Mouse (Mus musculus): ENCODE results near the gene Tmem219. TPM values are rescaled to one million over a fixed set of nuclear protein-coding genes. Genes with fewer than 3 reads are reported as not detected.
A peak's percentile ranks its signal among the peaks of the same experiment; 100 is the strongest.
"Not testable (repeated sequence)": the region's sequence is repeated elsewhere in the genome, so short reads cannot be mapped to it uniquely, and the experiment has no call there.

The Tmem219 gene
- polyA plus RNA-seq, 1 experiment from 2014 or later: 20.0 TPM

DNA sequence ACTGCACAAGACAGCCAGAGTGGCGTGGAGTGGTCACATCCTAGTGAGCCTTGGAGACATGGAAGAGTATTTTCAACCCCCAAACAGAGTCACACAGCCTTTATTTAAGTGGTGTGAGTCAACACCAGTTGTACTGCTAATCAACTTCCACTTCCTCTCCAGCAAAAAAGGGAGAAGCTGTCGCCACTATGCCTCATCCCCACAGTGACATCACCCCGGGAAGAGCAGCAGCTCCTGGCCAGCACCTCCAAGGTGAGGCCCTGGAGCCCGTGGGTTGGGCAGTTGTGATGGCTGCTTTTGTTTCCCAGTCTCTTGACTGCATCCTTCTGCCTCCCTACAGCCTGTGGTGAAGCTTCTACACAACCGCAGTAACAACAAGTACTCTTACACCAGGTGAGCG, 18.5 kb upstream of the Tmem219 start:
- H3K4me3 ChIP-seq (ENCODE audit: low read depth, low read length): no peak overlapping the region
- H3K9me3 ChIP-seq (ENCODE audit: control insufficient read depth, low read length): no peaks in the 10 kb centered on the region
- no peak overlapping the region for H3K27ac ChIP-seq (ENCODE audit: low read depth, low read length)
- H3K27me3 ChIP-seq (ENCODE audit: control insufficient read depth, insufficient read depth, low read length): no peaks in the 10 kb centered on the region
- no peaks in the 10 kb centered on the region; the same call in 1 of the 2 replicates for H3K36me3 ChIP-seq (ENCODE audit: control insufficient read depth, insufficient read depth, low read length)
- no peak overlapping the region for H3K4me2 ChIP-seq (ENCODE audit: low read depth)
- H3K4me1 ChIP-seq (ENCODE audit: control insufficient read depth, insufficient read depth, low read length): no peaks in the 10 kb centered on the region; the same call in 1 of the 2 replicates
- ATAC-seq (ENCODE audit: insufficient read depth, low FRiP score, low TSS enrichment): no peak
- DNase-seq (ENCODE audit: low spot score): no peak
- H3K9ac ChIP-seq (ENCODE audit: low read length): no peak overlapping the region
- WGBS: 36% methylated on average over 6 of the region's 6 CpGs

DNA sequence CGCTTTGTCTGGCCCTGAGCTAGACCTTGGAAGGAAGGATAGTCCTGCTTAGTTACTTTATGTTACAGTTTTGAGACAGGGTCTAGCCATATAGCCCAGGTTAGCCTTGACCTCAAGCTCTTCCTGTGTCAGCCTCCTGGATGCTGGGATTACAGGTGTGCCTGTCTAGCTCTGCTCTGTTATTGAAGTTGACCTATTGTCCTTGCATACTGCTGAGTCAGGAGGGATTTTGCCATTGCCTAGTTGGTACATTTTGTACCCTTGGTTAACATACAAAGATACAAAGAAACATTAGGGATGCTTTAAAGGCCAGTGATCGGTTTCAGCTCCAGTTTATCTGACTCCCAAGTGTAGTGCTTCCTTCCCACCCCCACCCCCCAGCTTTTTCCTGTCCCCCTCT, 9.9 kb upstream of the Tmem219 start:
- ATAC-seq (ENCODE audit: insufficient read depth, low FRiP score, low TSS enrichment): no peak
- Histone ChIP-seq H3K4me1 (ENCODE audit: control insufficient read depth, insufficient read depth, low read length) (0 out of 2 replicates have a peak, but pooled peaks cover 3% of the 10 kb centered on the region), H3K4me2 (ENCODE audit: low read depth) (no peak overlapping the region), H3K9ac (ENCODE audit: low read length) (no peak overlapping the region), H3K27me3 (ENCODE audit: control insufficient read depth, insufficient read depth, low read length) (no peaks in the 10 kb centered on the region), H3K4me3 (ENCODE audit: low read depth, low read length) (no peak overlapping the region), H3K27ac (ENCODE audit: low read depth, low read length) (no peak overlapping the region), H3K36me3 (ENCODE audit: control insufficient read depth, insufficient read depth, low read length) (no peaks in the 10 kb centered on the region; the same call in 1 of the 2 replicates), H3K9me3 (ENCODE audit: control insufficient read depth, low read length) (no peaks in the 10 kb centered on the region)
- 93% methylated on average over 2 of the region's 2 CpGs for WGBS
- DNase-seq (ENCODE audit: low spot score): no peak

DNA sequence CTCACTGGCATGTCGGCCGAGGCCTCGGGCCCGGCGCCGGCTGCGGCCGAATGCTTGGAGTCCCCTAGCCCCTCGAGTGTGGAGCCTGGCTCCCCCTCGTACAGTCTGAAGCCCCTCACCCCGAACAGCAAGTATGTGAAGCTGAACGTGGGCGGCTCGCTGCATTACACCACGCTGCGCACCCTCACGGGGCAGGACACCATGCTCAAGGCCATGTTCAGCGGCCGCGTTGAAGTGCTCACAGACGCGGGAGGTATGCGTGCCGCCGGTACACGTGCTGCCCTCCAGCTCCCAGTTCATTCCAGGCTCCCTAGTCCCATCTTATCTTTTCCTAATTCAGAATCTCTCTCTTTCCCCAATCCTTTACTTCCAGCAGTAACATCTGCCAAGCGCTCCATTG, 6.3 kb upstream of the Tmem219 start:
- Histone ChIP-seq H3K36me3 (ENCODE audit: control insufficient read depth, insufficient read depth, low read length) (no peaks in the 10 kb centered on the region), H3K27me3 (ENCODE audit: control insufficient read depth, insufficient read depth, low read length) (no peaks in the 10 kb centered on the region), H3K4me1 (ENCODE audit: control insufficient read depth, insufficient read depth, low read length) (0 out of 2 replicates have a peak, but pooled peaks cover 5% of the 10 kb centered on the region), H3K4me2 (ENCODE audit: low read depth) (peak overlapping the region; percentile 97), H3K9ac (ENCODE audit: low read length) (peak overlapping the region; percentile 73), H3K9me3 (ENCODE audit: control insufficient read depth, low read length) (no peaks in the 10 kb centered on the region), H3K27ac (ENCODE audit: low read depth, low read length) (peak overlapping the region; percentile 36; the same call in 1 of the 2 replicates), H3K4me3 (ENCODE audit: low read depth, low read length) (peak overlapping the region; percentile 73)
- DNase-seq (ENCODE audit: low spot score): no peak
- WGBS: 0% methylated on average over 20 of the region's 27 CpGs
- ATAC-seq (ENCODE audit: insufficient read depth, low FRiP score, low TSS enrichment): peak; percentile 69

DNA sequence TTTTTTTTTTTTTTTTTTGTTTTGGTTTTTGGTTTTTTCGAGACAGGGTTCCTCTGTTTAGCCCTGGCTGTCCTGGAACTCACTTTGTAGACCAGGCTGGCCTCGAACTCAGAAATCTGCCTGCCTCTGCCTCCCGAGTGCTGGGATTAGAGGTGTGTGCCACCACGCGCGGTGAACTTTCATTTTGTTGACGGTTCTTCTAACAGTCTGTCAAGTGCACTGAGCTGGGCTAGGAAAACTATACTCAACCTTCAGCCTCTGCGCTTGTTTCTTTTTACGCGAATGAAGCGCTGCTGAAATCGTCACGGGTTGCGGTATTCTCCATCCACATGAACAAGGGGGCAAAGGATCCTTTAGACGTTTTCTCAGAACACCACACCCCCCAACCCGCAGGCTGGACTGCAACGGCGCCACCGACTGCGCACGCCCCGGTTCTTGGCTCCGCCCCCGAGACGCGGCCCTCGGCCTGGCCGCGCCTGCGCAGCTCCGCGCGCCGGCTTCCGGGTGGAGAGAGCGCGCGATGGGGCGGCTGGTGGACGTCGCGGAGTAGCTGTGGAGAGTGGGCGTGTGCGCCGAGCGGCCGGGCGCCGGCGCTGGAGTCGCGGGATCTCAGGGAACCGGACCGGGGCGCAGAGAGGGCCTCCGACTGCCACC, 5.8 kb upstream of the Tmem219 start, which contains the start of gene Kctd13:
Gene Kctd13 (plus strand): TSS at position 496 of the 654 bp plus-strand sequence.
- Histone ChIP-seq H3K9me3 (ENCODE audit: control insufficient read depth, low read length) (no peaks in the 10 kb centered on the region), H3K27ac (ENCODE audit: low read depth, low read length) (peak within 1 kb of the TSS; percentile 36; the same call in 1 of the 2 replicates), H3K9ac (ENCODE audit: low read length) (peak within 1 kb of the TSS; percentile 73), H3K36me3 (ENCODE audit: control insufficient read depth, insufficient read depth, low read length) (no peaks in the 10 kb centered on the region), H3K4me3 (ENCODE audit: low read depth, low read length) (peak within 1 kb of the TSS; percentile 73), H3K4me1 (ENCODE audit: control insufficient read depth, insufficient read depth, low read length) (0 out of 2 replicates have a peak, but pooled peaks cover 5% of the 10 kb centered on the region), H3K27me3 (ENCODE audit: control insufficient read depth, insufficient read depth, low read length) (no peaks in the 10 kb centered on the region), H3K4me2 (ENCODE audit: low read depth) (peak within 1 kb of the TSS; percentile 97)
- peak; percentile 94 for DNase-seq (ENCODE audit: low spot score)
- 5% methylated on average over 56 of the region's 56 CpGs for WGBS
- peak; percentile 90 for ATAC-seq (ENCODE audit: insufficient read depth, low FRiP score, low TSS enrichment)

DNA sequence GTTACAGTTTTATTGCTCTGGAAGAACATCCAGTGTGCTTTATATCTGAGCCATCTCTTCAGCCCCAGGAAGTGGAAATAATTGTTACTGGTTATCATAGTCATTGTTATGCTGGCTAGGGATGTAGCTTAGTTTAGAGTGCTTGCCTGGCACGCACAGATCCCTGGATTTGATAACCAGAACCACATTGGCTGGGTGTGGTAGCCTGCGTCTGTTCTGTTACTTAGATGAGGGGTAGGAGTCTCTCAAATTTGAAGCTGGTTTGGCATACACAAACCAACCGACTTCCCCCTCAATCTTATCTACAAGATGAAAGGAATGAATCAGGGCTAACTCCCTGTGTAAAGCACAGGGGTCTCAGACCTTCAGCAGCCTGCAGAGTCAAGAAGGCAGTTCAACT, 3.6 kb upstream of the Tmem219 start:
- no peak for DNase-seq (ENCODE audit: low spot score)
- no peaks in the 10 kb centered on the region for H3K27me3 ChIP-seq (ENCODE audit: control insufficient read depth, insufficient read depth, low read length)
- peaks cover 10% of the 10 kb centered on the region; the same call in 1 of the 2 replicates for H3K4me1 ChIP-seq (ENCODE audit: control insufficient read depth, insufficient read depth, low read length)
- no peak for ATAC-seq (ENCODE audit: insufficient read depth, low FRiP score, low TSS enrichment)
- no peak overlapping the region for H3K9ac ChIP-seq (ENCODE audit: low read length)
- H3K4me2 ChIP-seq (ENCODE audit: low read depth): no peak overlapping the region
- H3K9me3 ChIP-seq (ENCODE audit: control insufficient read depth, low read length): no peaks in the 10 kb centered on the region
- H3K4me3 ChIP-seq (ENCODE audit: low read depth, low read length): no peak overlapping the region
- 52% methylated on average over 3 of the region's 3 CpGs for WGBS
- H3K27ac ChIP-seq (ENCODE audit: low read depth, low read length): no peak overlapping the region
- no peaks in the 10 kb centered on the region for H3K36me3 ChIP-seq (ENCODE audit: control insufficient read depth, insufficient read depth, low read length)

DNA sequence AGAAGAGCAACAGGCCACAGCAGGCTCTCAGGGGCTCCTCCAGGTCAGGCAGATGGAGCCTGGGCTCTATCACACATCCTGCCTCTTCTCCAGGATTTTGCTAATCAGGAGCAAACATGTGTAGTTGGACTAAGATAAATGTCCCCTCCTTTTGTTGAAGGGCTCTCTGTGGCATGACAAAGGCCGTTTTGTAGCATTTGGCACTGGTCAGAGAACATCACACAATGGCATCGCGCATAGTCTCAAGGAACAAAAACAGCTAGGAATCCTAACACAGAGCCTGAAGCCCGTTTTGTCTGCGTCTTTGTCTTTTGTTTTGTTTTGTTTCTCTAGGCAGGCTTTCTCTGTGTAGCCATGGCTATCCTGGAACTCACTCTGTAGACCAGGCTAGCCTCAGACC, 1.3 kb upstream of the Tmem219 start:
- no peak overlapping the region for H3K4me2 ChIP-seq (ENCODE audit: low read depth)
- no peaks in the 10 kb centered on the region for H3K36me3 ChIP-seq (ENCODE audit: control insufficient read depth, insufficient read depth, low read length)
- ATAC-seq (ENCODE audit: insufficient read depth, low FRiP score, low TSS enrichment) (no peak), DNase-seq (ENCODE audit: low spot score) (peak; percentile 37)
- H3K27me3 ChIP-seq (ENCODE audit: control insufficient read depth, insufficient read depth, low read length): no peaks in the 10 kb centered on the region
- 0 out of 2 replicates have a peak overlapping the region, but pooled peaks have one; percentile 49 for H3K27ac ChIP-seq (ENCODE audit: low read depth, low read length)
- no peaks in the 10 kb centered on the region for H3K9me3 ChIP-seq (ENCODE audit: control insufficient read depth, low read length)
- peak overlapping the region; percentile 18; the same call in 1 of the 2 replicates for H3K9ac ChIP-seq (ENCODE audit: low read length)
- no peak overlapping the region for H3K4me3 ChIP-seq (ENCODE audit: low read depth, low read length)
- 41% methylated on average over 5 of the region's 5 CpGs for WGBS
- H3K4me1 ChIP-seq (ENCODE audit: control insufficient read depth, insufficient read depth, low read length): peaks cover 6% of the 10 kb centered on the region; the same call in 1 of the 2 replicates

DNA sequence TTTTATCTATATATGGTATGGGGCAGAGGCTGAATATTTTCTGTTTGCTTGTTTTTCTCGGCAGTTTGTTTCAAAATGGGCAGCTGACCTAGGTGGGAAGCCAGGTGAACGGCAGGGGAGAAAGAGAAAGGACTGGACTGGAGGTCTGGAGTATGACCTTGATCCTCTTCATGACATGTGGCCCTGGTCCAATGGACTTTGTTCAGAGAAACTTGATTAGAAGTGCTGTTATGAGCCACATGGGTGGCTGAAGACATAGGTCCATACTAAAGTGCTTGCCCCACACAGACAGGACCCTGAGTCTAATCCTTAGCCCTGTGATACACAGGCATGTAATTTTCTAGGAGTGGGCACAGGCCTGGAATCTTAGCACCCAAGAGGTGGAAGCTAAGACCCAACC, 1.2 kb downstream of the Tmem219 start:
- no peak overlapping the region for H3K27ac ChIP-seq (ENCODE audit: low read depth, low read length)
- no peaks in the 10 kb centered on the region for H3K36me3 ChIP-seq (ENCODE audit: control insufficient read depth, insufficient read depth, low read length)
- ATAC-seq (ENCODE audit: insufficient read depth, low FRiP score, low TSS enrichment) (no peak), DNase-seq (ENCODE audit: low spot score) (no peak)
- H3K9me3 ChIP-seq (ENCODE audit: control insufficient read depth, low read length): no peaks in the 10 kb centered on the region
- WGBS: 78% methylated on average over 2 of the region's 2 CpGs
- peak overlapping the region; percentile 30; the same call in 1 of the 2 replicates for H3K4me2 ChIP-seq (ENCODE audit: low read depth)
- H3K9ac ChIP-seq (ENCODE audit: low read length): no peak overlapping the region; the same call in 1 of the 2 replicates
- H3K4me1 ChIP-seq (ENCODE audit: control insufficient read depth, insufficient read depth, low read length): peaks cover 4% of the 10 kb centered on the region; the same call in 1 of the 2 replicates
- peak overlapping the region; percentile 4; the same call in 1 of the 2 replicates for H3K4me3 ChIP-seq (ENCODE audit: low read depth, low read length)
- H3K27me3 ChIP-seq (ENCODE audit: control insufficient read depth, insufficient read depth, low read length): no peaks in the 10 kb centered on the region

DNA sequence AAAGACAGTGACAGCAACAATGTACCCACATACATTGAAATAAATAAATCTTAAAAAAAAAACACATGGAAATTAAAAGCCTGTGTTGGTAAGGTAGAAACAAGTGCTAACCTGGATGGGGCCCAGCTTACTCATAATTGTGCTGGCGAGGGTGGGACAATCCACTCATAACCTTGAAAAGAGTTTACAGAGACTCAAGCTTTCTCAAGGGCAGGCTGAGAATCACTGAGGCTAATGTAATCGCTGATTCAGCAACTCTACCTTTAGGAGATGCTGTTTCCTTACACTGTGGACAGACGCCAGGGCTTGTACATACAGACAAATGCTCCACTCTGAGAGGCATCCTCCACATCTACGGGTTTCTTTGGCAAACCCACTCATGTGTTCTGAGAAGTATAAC, 2.7 kb downstream of the Tmem219 start:
- H3K27me3 ChIP-seq (ENCODE audit: control insufficient read depth, insufficient read depth, low read length): no peaks in the 10 kb centered on the region
- no peak overlapping the region for H3K4me3 ChIP-seq (ENCODE audit: low read depth, low read length)
- ATAC-seq (ENCODE audit: insufficient read depth, low FRiP score, low TSS enrichment) (no peak), DNase-seq (ENCODE audit: low spot score) (no peak)
- H3K36me3 ChIP-seq (ENCODE audit: control insufficient read depth, insufficient read depth, low read length): no peaks in the 10 kb centered on the region
- H3K4me1 ChIP-seq (ENCODE audit: control insufficient read depth, insufficient read depth, low read length): peaks cover 4% of the 10 kb centered on the region; the same call in 1 of the 2 replicates
- 83% methylated on average over 4 of the region's 4 CpGs for WGBS
- H3K9ac ChIP-seq (ENCODE audit: low read length): no peak overlapping the region
- no peak overlapping the region for H3K27ac ChIP-seq (ENCODE audit: low read depth, low read length)
- no peaks in the 10 kb centered on the region for H3K9me3 ChIP-seq (ENCODE audit: control insufficient read depth, low read length)
- H3K4me2 ChIP-seq (ENCODE audit: low read depth): no peak overlapping the region

DNA sequence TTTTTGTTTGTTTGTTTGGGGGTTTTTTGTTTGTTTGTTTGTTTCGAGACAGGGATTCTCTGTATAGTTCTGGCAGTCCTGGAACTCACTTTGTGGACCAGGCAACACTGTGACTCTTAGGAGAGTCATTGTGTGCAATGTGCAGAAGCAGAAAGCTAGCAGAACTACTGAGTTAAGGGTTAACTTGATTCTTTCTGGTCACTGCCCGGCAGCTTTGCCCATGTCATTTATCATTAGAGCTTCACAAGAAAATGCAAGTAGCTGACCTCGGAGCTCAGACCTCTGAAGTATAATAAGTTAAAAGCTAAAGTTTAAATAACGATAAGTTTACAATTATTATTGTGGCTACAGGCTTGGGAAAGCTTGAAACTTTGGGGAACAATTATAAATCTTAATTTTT, 4.4 kb downstream of the Tmem219 start:
- 28% methylated on average over 4 of the region's 4 CpGs for WGBS
- H3K27ac ChIP-seq (ENCODE audit: low read depth, low read length); H3K4me2 ChIP-seq (ENCODE audit: low read depth); H3K9me3 ChIP-seq (ENCODE audit: control insufficient read depth, low read length); DNase-seq (ENCODE audit: low spot score); ATAC-seq (ENCODE audit: insufficient read depth, low FRiP score, low TSS enrichment); H3K36me3 ChIP-seq (ENCODE audit: control insufficient read depth, insufficient read depth, low read length); H3K4me3 ChIP-seq (ENCODE audit: low read depth, low read length); H3K4me1 ChIP-seq (ENCODE audit: control insufficient read depth, insufficient read depth, low read length); H3K9ac ChIP-seq (ENCODE audit: low read length); H3K27me3 ChIP-seq (ENCODE audit: control insufficient read depth, insufficient read depth, low read length): not testable (repeated sequence)
